Mouse (Mus musculus): Measurements from ENCODE around the gene Wdr20. TPM values are rescaled to one million over a fixed set of nuclear protein-coding genes. Genes with fewer than 3 reads are reported as not detected.
"Not testable (repeated sequence)": the region's sequence is repeated elsewhere in the genome, so short reads cannot be mapped to it uniquely, and the experiment has no call there.

Gene Wdr20
- polyA plus RNA-seq, 1 experiment from 2014 or later: 24.0 TPM

GRCm38 (mm10) chr12:110733254-110733653 is 4.5 kb upstream of the Wdr20 start:
- WGBS: 98% methylated on average over 3 of the region's 3 CpGs
- H3K4me1 ChIP-seq (ENCODE audit: control insufficient read depth, insufficient read depth, low read length); H3K27ac ChIP-seq (replicated peaks; ENCODE audit: low read depth, low read length); H3K9me3 ChIP-seq (ENCODE audit: control insufficient read depth, low read length); H3K27me3 ChIP-seq (ENCODE audit: control insufficient read depth, insufficient read depth, low read length); H3K36me3 ChIP-seq (ENCODE audit: control insufficient read depth, insufficient read depth, low read length); H3K4me3 ChIP-seq (replicated peaks; ENCODE audit: low read depth, low read length); H3K4me2 ChIP-seq (ENCODE audit: low read length); DNase-seq; H3K9ac ChIP-seq (replicated peaks; ENCODE audit: low read length); ATAC-seq (ENCODE audit: low FRiP score, low TSS enrichment): not testable (repeated sequence)

DNA sequence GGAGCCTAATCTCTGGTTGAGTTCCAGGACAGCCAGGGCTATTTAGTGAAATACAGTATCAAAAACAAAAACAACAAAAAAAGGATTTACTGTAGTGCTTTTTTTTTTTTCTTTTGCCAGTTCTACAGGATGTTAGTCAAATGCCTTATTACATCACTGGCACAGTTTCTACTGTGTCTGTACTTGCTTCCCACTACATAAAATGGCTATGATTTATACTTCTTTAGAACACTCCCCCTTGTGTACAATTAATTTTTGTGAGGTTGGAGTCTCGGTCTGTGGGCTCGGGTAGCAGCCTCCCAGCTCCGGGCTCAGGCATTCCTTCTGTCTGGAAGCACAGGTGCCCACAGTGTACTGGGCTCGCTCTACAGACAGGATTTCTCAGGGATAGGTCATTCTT is 1.1 kb upstream of the Wdr20 start:
- H3K4me3 ChIP-seq (replicated peaks; ENCODE audit: low read depth, low read length): peak overlapping the region; percentile 99
- peak overlapping the region; percentile 74 for H3K4me2 ChIP-seq (ENCODE audit: low read length)
- ATAC-seq (ENCODE audit: low FRiP score, low TSS enrichment) (no peak), DNase-seq (peak; percentile 15)
- no peaks in the 10 kb centered on the region for H3K36me3 ChIP-seq (ENCODE audit: control insufficient read depth, insufficient read depth, low read length)
- H3K9me3 ChIP-seq (ENCODE audit: control insufficient read depth, low read length): no peaks in the 10 kb centered on the region
- H3K9ac ChIP-seq (replicated peaks; ENCODE audit: low read length): no peak overlapping the region
- peaks cover 20% of the 10 kb centered on the region for H3K4me1 ChIP-seq (ENCODE audit: control insufficient read depth, insufficient read depth, low read length)
- no peaks in the 10 kb centered on the region for H3K27me3 ChIP-seq (ENCODE audit: control insufficient read depth, insufficient read depth, low read length)
- WGBS: 20% methylated on average over 4 of the region's 4 CpGs
- H3K27ac ChIP-seq (replicated peaks; ENCODE audit: low read depth, low read length): no peak overlapping the region

DNA sequence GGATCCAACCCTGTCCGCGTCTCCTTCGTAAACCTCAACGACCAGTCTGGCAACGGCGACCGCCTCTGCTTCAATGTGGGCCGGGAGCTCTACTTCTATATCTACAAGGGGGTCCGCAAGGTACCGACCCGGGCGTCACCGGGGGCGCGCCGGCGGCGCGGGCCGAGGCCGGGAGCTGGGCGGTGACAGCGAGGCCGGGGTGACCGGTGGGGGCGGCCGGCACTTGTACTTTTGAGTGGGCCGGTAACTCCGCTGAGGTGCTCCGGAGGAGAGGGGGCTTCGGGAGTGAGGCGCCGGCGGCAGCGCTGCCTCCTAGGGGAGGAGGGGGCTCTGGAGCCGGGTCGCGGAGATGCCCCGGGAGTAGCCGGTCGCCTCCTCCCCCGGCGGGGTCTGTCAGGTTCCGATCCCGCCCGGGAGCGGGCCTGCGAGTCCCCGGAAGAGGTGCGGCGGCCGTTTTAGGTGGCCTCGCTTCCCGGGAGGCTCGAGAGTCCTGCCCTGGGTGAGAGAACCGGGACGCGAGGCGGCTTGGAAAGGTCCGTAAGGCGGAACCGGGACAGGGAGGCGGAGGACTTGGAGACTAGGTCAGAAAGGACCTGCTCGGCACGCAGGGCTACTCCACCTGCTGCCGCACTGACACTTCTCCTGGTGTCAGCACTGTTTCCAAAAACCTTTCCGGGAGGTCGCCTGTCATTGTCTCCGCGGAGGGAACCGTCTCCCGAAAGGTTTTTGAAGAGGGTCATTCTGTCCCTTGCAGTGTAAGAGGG is 596 bp downstream of the Wdr20 start:
- Histone ChIP-seq H3K9me3 (ENCODE audit: control insufficient read depth, low read length) (no peaks in the 10 kb centered on the region), H3K27ac (replicated peaks; ENCODE audit: low read depth, low read length) (peak overlapping the region; percentile 89), H3K27me3 (ENCODE audit: control insufficient read depth, insufficient read depth, low read length) (no peaks in the 10 kb centered on the region), H3K36me3 (ENCODE audit: control insufficient read depth, insufficient read depth, low read length) (no peaks in the 10 kb centered on the region), H3K4me2 (ENCODE audit: low read length) (peak overlapping the region; percentile 87), H3K4me3 (replicated peaks; ENCODE audit: low read depth, low read length) (peak overlapping the region; percentile 99), H3K4me1 (ENCODE audit: control insufficient read depth, insufficient read depth, low read length) (peaks cover 20% of the 10 kb centered on the region), H3K9ac (replicated peaks; ENCODE audit: low read length) (peak overlapping the region; percentile 91)
- ATAC-seq (ENCODE audit: low FRiP score, low TSS enrichment) (peak; percentile 83), DNase-seq (peak; percentile 42)
- WGBS: under 1% methylated on average over 72 of the region's 72 CpGs

- H3K9me3 ChIP-seq (ENCODE audit: control insufficient read depth, low read length): no peaks in the 10 kb centered on the region; the same call in 1 of the 2 replicates
- 0 out of 2 replicates have a peak, but pooled peaks cover 4% of the 10 kb centered on the region for H3K36me3 ChIP-seq (ENCODE audit: control insufficient read depth, insufficient read depth, low read length)
- H3K4me2 ChIP-seq (ENCODE audit: low read length): no peak overlapping the region
- no peaks in the 10 kb centered on the region for H3K27me3 ChIP-seq (ENCODE audit: control insufficient read depth, insufficient read depth, low read length)
- 85% methylated on average over 10 of the region's 10 CpGs for WGBS
- no peak for ATAC-seq (ENCODE audit: low FRiP score, low TSS enrichment)
- no peak overlapping the region for H3K9ac ChIP-seq (replicated peaks; ENCODE audit: low read length)
- no peak overlapping the region for H3K27ac ChIP-seq (replicated peaks; ENCODE audit: low read depth, low read length)
- no peaks in the 10 kb centered on the region for H3K4me1 ChIP-seq (ENCODE audit: control insufficient read depth, insufficient read depth, low read length)
- no peak for DNase-seq
- H3K4me3 ChIP-seq (replicated peaks; ENCODE audit: low read depth, low read length): no peak overlapping the region
Observed at GRCm38 (mm10) chr12:110750770-110751439, 13.2 kb downstream of the Wdr20 start.

DNA sequence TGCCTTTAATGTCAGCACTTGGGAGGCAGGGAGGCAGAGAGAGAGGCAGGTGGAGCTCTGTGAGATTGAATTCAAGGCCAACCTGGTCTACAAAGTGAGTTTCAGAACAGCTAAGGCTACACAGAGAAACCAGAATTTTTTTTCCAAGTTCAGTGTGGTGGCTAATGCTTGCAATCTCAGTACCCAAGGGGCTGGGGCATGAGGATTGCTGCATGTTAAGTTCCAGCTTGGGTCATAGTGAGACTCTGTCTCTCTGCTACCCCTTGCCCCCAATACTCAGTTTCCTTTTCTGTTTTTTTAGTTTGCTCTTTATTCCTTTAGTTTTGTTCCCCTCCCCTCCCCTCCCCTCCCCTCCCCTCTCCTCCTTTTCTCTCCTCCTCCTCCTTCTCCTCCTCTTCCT is 15.0 kb downstream of the Wdr20 start:
- H3K9me3 ChIP-seq (ENCODE audit: control insufficient read depth, low read length): no peaks in the 10 kb centered on the region; the same call in 1 of the 2 replicates
- ATAC-seq (ENCODE audit: low FRiP score, low TSS enrichment): no peak
- H3K27ac ChIP-seq (replicated peaks; ENCODE audit: low read depth, low read length): no peak overlapping the region
- DNase-seq: no peak
- no peak overlapping the region for H3K4me2 ChIP-seq (ENCODE audit: low read length)
- 0 out of 2 replicates have a peak, but pooled peaks cover 4% of the 10 kb centered on the region for H3K36me3 ChIP-seq (ENCODE audit: control insufficient read depth, insufficient read depth, low read length)
- no peaks in the 10 kb centered on the region for H3K27me3 ChIP-seq (ENCODE audit: control insufficient read depth, insufficient read depth, low read length)
- no peak overlapping the region for H3K4me3 ChIP-seq (replicated peaks; ENCODE audit: low read depth, low read length)
- H3K9ac ChIP-seq (replicated peaks; ENCODE audit: low read length): no peak overlapping the region
- no peaks in the 10 kb centered on the region for H3K4me1 ChIP-seq (ENCODE audit: control insufficient read depth, insufficient read depth, low read length)

- no peaks in the 10 kb centered on the region for H3K4me1 ChIP-seq (ENCODE audit: control insufficient read depth, insufficient read depth, low read length)
- ATAC-seq (ENCODE audit: low FRiP score, low TSS enrichment) (no peak), DNase-seq (no peak)
- 0 out of 2 replicates have a peak, but pooled peaks cover 4% of the 10 kb centered on the region for H3K36me3 ChIP-seq (ENCODE audit: control insufficient read depth, insufficient read depth, low read length)
- no peak overlapping the region for H3K4me3 ChIP-seq (replicated peaks; ENCODE audit: low read depth, low read length)
- no peak overlapping the region for H3K9ac ChIP-seq (replicated peaks; ENCODE audit: low read length)
- no peaks in the 10 kb centered on the region; the same call in 1 of the 2 replicates for H3K9me3 ChIP-seq (ENCODE audit: control insufficient read depth, low read length)
- 95% methylated on average over 4 of the region's 4 CpGs for WGBS
- H3K27me3 ChIP-seq (ENCODE audit: control insufficient read depth, insufficient read depth, low read length): no peaks in the 10 kb centered on the region
- H3K27ac ChIP-seq (replicated peaks; ENCODE audit: low read depth, low read length): no peak overlapping the region
- H3K4me2 ChIP-seq (ENCODE audit: low read length): no peak overlapping the region
Observed at GRCm38 (mm10) chr12:110753976-110754375, 16.2 kb downstream of the Wdr20 start.

GRCm38 (mm10) chr12:110757161-110757560 is 19.4 kb downstream of the Wdr20 start:
- H3K4me2 ChIP-seq (ENCODE audit: low read length): no peak overlapping the region
- H3K4me1 ChIP-seq (ENCODE audit: control insufficient read depth, insufficient read depth, low read length): 0 out of 2 replicates have a peak, but pooled peaks cover 1% of the 10 kb centered on the region
- H3K36me3 ChIP-seq (ENCODE audit: control insufficient read depth, insufficient read depth, low read length): 0 out of 2 replicates have a peak, but pooled peaks cover 4% of the 10 kb centered on the region
- no peaks in the 10 kb centered on the region for H3K27me3 ChIP-seq (ENCODE audit: control insufficient read depth, insufficient read depth, low read length)
- ATAC-seq (ENCODE audit: low FRiP score, low TSS enrichment) (no peak), DNase-seq (no peak)
- H3K9ac ChIP-seq (replicated peaks; ENCODE audit: low read length): no peak overlapping the region
- H3K4me3 ChIP-seq (replicated peaks; ENCODE audit: low read depth, low read length): no peak overlapping the region
- 95% methylated on average over 3 of the region's 3 CpGs for WGBS
- H3K27ac ChIP-seq (replicated peaks; ENCODE audit: low read depth, low read length): no peak overlapping the region
- no peaks in the 10 kb centered on the region; the same call in 1 of the 2 replicates for H3K9me3 ChIP-seq (ENCODE audit: control insufficient read depth, low read length)

- Histone ChIP-seq H3K27me3 (ENCODE audit: control insufficient read depth, insufficient read depth, low read length) (no peaks in the 10 kb centered on the region), H3K4me3 (replicated peaks; ENCODE audit: low read depth, low read length) (no peak overlapping the region), H3K9ac (replicated peaks; ENCODE audit: low read length) (no peak overlapping the region), H3K27ac (replicated peaks; ENCODE audit: low read depth, low read length) (no peak overlapping the region), H3K9me3 (ENCODE audit: control insufficient read depth, low read length) (no peaks in the 10 kb centered on the region; the same call in 1 of the 2 replicates), H3K36me3 (ENCODE audit: control insufficient read depth, insufficient read depth, low read length) (0 out of 2 replicates have a peak, but pooled peaks cover 4% of the 10 kb centered on the region), H3K4me1 (ENCODE audit: control insufficient read depth, insufficient read depth, low read length) (0 out of 2 replicates have a peak, but pooled peaks cover 6% of the 10 kb centered on the region), H3K4me2 (ENCODE audit: low read length) (no peak overlapping the region)
- 98% methylated on average over 8 of the region's 8 CpGs for WGBS
- DNase-seq (no peak), ATAC-seq (ENCODE audit: low FRiP score, low TSS enrichment) (no peak)
Observed at GRCm38 (mm10) chr12:110758932-110759331, 21.2 kb downstream of the Wdr20 start.
